Mouse (Mus musculus) forebrain, embryonic 11.5 days (tissue): Measurements from ENCODE around the gene Metap1. TPM values are rescaled to one million over a fixed set of nuclear protein-coding genes. Genes with fewer than 3 reads are reported as not detected.

Source experiments
- ATAC-seq: fragments of 200-750 bp; cut with Nextera tagmentation; replicated peaks from 2 replicates; pipeline ENCODE4 v1.8.0; 2017; ENCODE audit warnings: moderate TSS enrichment; ENCODE audit not compliant: low FRiP score
- DNase-seq: peaks from one replicate; pipeline ENCODE4 v3.0.0-alpha.2; 2017; ENCODE audit warnings: low spot score
- H3K27ac ChIP-seq: fragments of 300-500 bp; sonication (generic); 2 replicates; pipeline ENCODE4 v1.5.1; 2014; ENCODE audit warnings: low read depth, low read length
- H3K27me3 ChIP-seq: fragments of 300-500 bp; sonication (generic); 2 replicates; pipeline ENCODE4 v1.6.1; 2014; ENCODE audit warnings: mild to moderate bottlenecking, low read length, mixed read lengths; ENCODE audit not compliant: control insufficient read depth, insufficient read depth
- H3K36me3 ChIP-seq: fragments of 300-500 bp; sonication (generic); 2 replicates; pipeline ENCODE4 v1.6.1; 2014; ENCODE audit warnings: mild to moderate bottlenecking, low read length, moderate library complexity, mixed read lengths; ENCODE audit not compliant: control insufficient read depth, insufficient read depth
- H3K4me1 ChIP-seq: fragments of 300-500 bp; sonication (generic); replicated peaks from 2 replicates; pipeline ENCODE4 v1.6.1; 2014; ENCODE audit warnings: low read length, mixed read lengths; ENCODE audit not compliant: control insufficient read depth, insufficient read depth
- H3K4me2 ChIP-seq: fragments of 300-500 bp; sonication (generic); 2 replicates; pipeline ENCODE4 v1.6.1; 2014; ENCODE audit warnings: low read depth, mild to moderate bottlenecking, low read length, moderate library complexity, mixed read lengths; ENCODE audit not compliant: severe bottlenecking
- H3K4me3 ChIP-seq: fragments of 300-500 bp; sonication (generic); 2 replicates; pipeline ENCODE4 v1.5.1; 2014; ENCODE audit warnings: low read depth, low read length
- H3K9ac ChIP-seq: fragments of 300-500 bp; sonication (generic); 2 replicates; pipeline ENCODE4 v1.6.1; 2014; ENCODE audit warnings: low read length
- H3K9me3 ChIP-seq: fragments of 300-500 bp; sonication (generic); 2 replicates; pipeline ENCODE4 v1.6.1; 2016; ENCODE audit warnings: low read length, mixed read lengths; ENCODE audit not compliant: control insufficient read depth
- WGBS: fragments of 180-500 bp; shearing (Covaris S2); extraction: QIAGEN DNeasy Blood & Tissue Kit; methylation state at CpG from one replicate; pipeline ENCODE4 v1.1.7; 2014; 5-methylcytosine and 5-hydroxymethylcytosine counted together
- microRNA counts: library from miRNA; unstranded; fragments of <30 nt; microRNA quantifications from one replicate; lab custom pipeline; 2015
- microRNA-seq: library from miRNA; unstranded; fragments of <30 nt; microRNA quantifications from one replicate; pipeline ENCODE4, GENCODE M21; 2016; ENCODE audit not compliant: insufficient number of aligned reads
- polyA plus RNA-seq: library from polyadenylated mRNA; unstranded; fragments of >200 nt; fragmentation: Nextera tagmentation; extraction: Ambion mirVana; gene quantifications from 2 replicates; pipeline ENCODE4 v1.2.1, GENCODE M21; 2014

Metap1 gene
- polyA plus RNA-seq, 1 experiment from 2014 or later, result 47.9 TPM

DNA sequence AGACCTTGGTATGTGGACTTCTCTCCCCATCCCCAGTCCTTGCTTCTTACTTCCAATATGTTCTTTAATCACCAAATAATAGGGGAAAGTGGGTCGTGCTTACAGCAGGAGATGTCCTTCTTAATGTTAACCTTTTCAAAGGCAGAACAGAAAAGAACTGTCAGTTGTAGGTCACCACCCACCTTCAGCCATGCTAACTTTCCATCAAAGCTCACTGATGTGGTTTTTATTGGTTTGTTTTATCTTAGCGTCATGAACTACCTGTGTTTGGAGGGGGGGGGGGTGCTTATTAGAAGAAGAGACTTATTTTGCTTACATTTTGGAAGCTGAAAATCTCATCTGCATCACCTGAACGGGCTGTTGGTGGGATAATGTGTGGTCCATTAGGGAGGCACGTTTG is 65.1 kb downstream of the Metap1 start:
- Histone ChIP-seq H3K4me1 (no peaks in the 10 kb centered on the region), H3K9me3 (no peaks in the 10 kb centered on the region), H3K36me3 (no peaks in the 10 kb centered on the region), H3K4me2 (no peak overlapping the region), H3K27me3 (no peaks in the 10 kb centered on the region), H3K27ac (no peak overlapping the region), H3K9ac (no peak overlapping the region), H3K4me3 (no peak overlapping the region)
- ATAC-seq, result no peak
- DNase-seq, result no peak
- WGBS, result 85% methylated on average over 4 of the region's 4 CpGs

DNA sequence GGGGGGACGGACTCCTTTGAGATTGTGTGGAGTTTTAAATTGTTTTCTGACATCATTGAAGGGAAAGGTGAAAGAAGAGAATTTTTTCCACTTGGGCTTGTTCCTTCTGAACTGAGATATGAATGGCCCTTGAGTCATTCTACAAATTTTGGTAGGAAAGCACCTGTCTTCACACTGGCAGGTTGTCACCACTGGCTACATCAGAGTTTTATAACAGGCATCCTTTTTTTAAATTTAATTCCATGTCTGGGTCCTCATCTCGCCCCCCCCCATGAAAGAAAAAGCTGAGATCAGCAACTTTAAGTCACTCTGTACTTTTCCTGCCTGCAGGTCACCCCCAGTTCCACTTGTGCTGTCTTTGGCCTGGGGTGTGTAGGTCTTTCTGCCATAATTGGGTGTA is 65.7 kb downstream of the Metap1 start:
- no peaks in the 10 kb centered on the region for H3K36me3 ChIP-seq
- H3K27ac ChIP-seq, result no peak overlapping the region
- H3K4me2 ChIP-seq, result no peak overlapping the region
- no peak overlapping the region for H3K4me3 ChIP-seq
- no peak for DNase-seq
- H3K9ac ChIP-seq, result no peak overlapping the region
- WGBS, result 72% methylated on average over 2 of the region's 2 CpGs
- H3K9me3 ChIP-seq, result no peaks in the 10 kb centered on the region
- H3K27me3 ChIP-seq, result no peaks in the 10 kb centered on the region
- no peaks in the 10 kb centered on the region for H3K4me1 ChIP-seq
- ATAC-seq, result no peak

DNA sequence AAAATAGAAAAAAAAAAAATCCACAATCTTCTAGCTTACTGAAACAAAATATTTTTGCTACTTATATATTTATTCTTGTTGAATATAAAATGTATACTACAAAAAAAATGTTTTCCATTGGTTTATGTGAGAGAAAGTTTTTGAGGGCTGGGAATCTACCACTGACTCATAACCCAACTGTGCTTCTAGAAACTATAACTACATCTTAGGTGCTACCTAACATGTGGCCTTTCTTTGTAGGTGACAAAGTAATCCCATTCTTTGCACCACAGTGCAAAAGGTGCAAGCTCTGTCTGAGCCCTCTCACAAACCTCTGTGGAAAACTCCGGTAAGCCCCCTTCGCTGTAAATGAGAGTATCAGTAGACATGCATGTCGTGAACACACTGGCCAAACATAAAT is 68.9 kb downstream of the Metap1 start:
- Histone ChIP-seq H3K9ac (no peak overlapping the region), H3K4me3 (no peak overlapping the region), H3K27me3 (no peaks in the 10 kb centered on the region), H3K27ac (no peak overlapping the region), H3K4me1 (no peaks in the 10 kb centered on the region), H3K36me3 (no peaks in the 10 kb centered on the region), H3K9me3 (no peaks in the 10 kb centered on the region), H3K4me2 (no peak overlapping the region)
- 92% methylated on average over 3 of the region's 3 CpGs for WGBS
- no peak for DNase-seq
- no peak for ATAC-seq

DNA sequence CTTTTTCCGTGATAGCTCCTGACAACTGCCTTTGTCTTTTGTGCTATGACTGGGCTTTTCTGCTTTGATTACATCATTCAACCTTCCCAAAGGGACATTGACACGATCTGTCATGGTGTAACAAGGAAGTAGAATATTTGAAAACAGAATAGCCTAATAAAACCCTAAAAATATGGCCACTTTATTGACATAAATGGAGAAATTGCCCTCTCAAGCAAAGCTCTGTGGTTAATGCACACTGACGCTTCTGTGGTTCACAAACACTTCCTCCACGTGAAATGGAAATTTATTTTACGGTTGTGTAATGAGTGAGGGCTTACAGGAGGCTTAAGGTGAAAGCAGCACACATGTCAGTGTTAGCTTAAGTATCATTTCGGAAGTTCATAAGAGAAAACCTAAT is 69.9 kb downstream of the Metap1 start:
- Histone ChIP-seq H3K4me3 (no peak overlapping the region), H3K4me2 (no peak overlapping the region), H3K9me3 (no peaks in the 10 kb centered on the region), H3K36me3 (no peaks in the 10 kb centered on the region), H3K27me3 (no peaks in the 10 kb centered on the region), H3K4me1 (no peaks in the 10 kb centered on the region), H3K27ac (no peak overlapping the region), H3K9ac (no peak overlapping the region)
- 89% methylated on average over 6 of the region's 6 CpGs for WGBS
- no peak for ATAC-seq
- DNase-seq, result no peak

DNA sequence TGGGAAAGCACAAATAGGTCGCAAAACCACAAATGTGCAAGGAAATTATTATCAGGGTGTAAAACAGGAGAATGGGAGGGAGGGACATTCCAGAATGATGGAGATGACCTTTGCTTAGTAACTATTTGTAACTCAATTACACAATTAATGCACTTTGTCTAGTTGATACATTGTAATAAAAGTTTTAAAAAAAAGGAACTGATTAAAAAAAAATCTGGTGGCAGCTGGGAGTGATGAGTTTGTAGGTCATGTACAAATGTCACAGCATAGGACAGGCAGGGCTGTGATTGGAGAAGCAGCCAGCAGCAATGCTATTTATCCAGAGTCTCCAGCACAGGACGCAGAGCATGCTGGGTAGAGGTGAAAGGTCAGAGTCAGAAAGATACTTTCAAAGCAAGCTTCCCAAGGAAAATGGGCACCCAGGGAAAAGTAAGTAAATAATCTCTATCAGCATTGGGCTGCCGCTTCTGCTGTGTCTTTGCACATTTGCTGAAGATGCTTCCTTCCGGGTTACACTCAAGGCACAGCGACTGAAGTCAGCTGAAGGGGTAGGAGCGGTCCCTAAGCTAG is 74.1 kb downstream of the Metap1 start, which contains the start of gene Adh4:
Adh4 (plus strand) TSS at position 346 of the 570 bp plus-strand sequence.
- WGBS, result 78% methylated on average over 6 of the region's 6 CpGs
- Histone ChIP-seq H3K9me3 (no peaks in the 10 kb centered on the region), H3K9ac (no peak within 1 kb of the TSS), H3K4me2 (no peak within 1 kb of the TSS), H3K27ac (no peak within 1 kb of the TSS), H3K4me1 (no peaks in the 10 kb centered on the region), H3K4me3 (no peak within 1 kb of the TSS), H3K27me3 (no peaks in the 10 kb centered on the region), H3K36me3 (no peaks in the 10 kb centered on the region)
- ATAC-seq, result no peak
- DNase-seq, result no peak

DNA sequence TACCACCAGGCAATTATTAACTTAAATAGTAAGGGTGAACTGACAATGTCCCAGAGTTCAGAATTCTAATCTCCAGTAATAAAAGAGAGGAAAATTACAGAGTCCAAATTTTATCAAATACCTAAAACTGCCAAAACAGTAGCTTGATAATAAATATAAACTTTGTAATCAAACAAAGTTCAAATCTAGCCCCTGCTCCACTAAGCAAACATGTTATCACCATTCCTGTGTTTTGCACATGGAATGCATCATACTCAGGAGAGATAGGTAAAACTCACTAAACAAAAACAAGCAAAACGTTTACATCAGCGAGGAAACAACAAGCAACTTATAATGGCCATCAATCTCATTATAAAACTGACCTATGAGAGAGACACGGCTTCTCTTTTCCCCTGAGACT is 79.1 kb downstream of the Metap1 start:
- ATAC-seq, result no peak
- no peaks in the 10 kb centered on the region for H3K4me1 ChIP-seq
- no peak overlapping the region for H3K9ac ChIP-seq
- H3K27ac ChIP-seq, result no peak overlapping the region
- H3K27me3 ChIP-seq, result no peaks in the 10 kb centered on the region
- H3K4me3 ChIP-seq, result no peak overlapping the region
- no peak for DNase-seq
- H3K9me3 ChIP-seq, result no peaks in the 10 kb centered on the region
- H3K36me3 ChIP-seq, result no peaks in the 10 kb centered on the region
- H3K4me2 ChIP-seq, result no peak overlapping the region
- 81% methylated on average over 3 of the region's 3 CpGs for WGBS

DNA sequence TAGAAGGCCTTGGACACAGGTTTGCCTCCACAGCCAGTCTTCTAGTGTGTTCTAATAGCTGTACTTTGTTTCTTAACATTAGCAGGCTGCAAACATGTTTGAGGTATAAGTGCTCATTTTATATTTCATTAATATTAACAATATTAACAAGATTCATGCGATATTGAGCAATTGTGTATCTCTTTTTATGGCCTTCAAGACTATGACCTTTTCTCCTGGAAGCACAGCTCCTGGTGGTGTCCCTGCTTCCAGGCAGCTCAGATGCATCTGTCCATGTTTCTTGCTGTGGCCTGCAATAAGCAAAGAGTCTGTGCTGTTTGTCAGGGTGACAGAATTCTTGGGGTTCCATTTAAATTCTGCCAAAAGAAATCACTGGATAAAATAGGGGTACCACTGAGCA is 79.7 kb downstream of the Metap1 start:
- Histone ChIP-seq H3K9me3 (no peaks in the 10 kb centered on the region), H3K4me2 (no peak overlapping the region), H3K27me3 (no peaks in the 10 kb centered on the region), H3K36me3 (no peaks in the 10 kb centered on the region), H3K4me1 (no peaks in the 10 kb centered on the region), H3K27ac (no peak overlapping the region), H3K4me3 (no peak overlapping the region), H3K9ac (no peak overlapping the region)
- 82% methylated on average over 1 of the region's 1 CpGs for WGBS
- DNase-seq (no peak), ATAC-seq (no peak)

MicroRNA genes within 50 kb of the gene (microRNA counts, 519-probe panel; counts per million panel counts)
- microRNA mmu-miR-1956 (lab: Ali Mortazavi, UCI), result 31.2 counts per million

Small RNA genes within 50 kb of the gene (microRNA-seq; reads per million reads assigned to microRNA genes)
- gene Mir1956, result not detected

Other genes with a start within 250 kb of the Metap1 start
- gene Adh1, start 228.5 kb downstream of the Metap1 start, polyA plus RNA-seq, result 0.16 and 0.44 TPM in 2 replicates
- gene Adh6a, start 176.2 kb downstream of the Metap1 start, polyA plus RNA-seq, result not detected in 2 replicates
- gene Adh6b, start 147.7 kb downstream of the Metap1 start, polyA plus RNA-seq, result 0.17 and 0.36 TPM in 2 replicates
- gene Adh4, start 74.0 kb downstream of the Metap1 start, polyA plus RNA-seq, result not detected in 2 replicates
- gene Adh5, start 46.4 kb downstream of the Metap1 start, polyA plus RNA-seq, result 263 and 266 TPM in 2 replicates
- 483 and 500 TPM in 2 replicates for gene Eif4e, start 36.7 kb upstream of the Metap1 start, polyA plus RNA-seq